Mouse (Mus musculus): ENCODE data around the gene Zfp683.

Gene Zfp683

DNA sequence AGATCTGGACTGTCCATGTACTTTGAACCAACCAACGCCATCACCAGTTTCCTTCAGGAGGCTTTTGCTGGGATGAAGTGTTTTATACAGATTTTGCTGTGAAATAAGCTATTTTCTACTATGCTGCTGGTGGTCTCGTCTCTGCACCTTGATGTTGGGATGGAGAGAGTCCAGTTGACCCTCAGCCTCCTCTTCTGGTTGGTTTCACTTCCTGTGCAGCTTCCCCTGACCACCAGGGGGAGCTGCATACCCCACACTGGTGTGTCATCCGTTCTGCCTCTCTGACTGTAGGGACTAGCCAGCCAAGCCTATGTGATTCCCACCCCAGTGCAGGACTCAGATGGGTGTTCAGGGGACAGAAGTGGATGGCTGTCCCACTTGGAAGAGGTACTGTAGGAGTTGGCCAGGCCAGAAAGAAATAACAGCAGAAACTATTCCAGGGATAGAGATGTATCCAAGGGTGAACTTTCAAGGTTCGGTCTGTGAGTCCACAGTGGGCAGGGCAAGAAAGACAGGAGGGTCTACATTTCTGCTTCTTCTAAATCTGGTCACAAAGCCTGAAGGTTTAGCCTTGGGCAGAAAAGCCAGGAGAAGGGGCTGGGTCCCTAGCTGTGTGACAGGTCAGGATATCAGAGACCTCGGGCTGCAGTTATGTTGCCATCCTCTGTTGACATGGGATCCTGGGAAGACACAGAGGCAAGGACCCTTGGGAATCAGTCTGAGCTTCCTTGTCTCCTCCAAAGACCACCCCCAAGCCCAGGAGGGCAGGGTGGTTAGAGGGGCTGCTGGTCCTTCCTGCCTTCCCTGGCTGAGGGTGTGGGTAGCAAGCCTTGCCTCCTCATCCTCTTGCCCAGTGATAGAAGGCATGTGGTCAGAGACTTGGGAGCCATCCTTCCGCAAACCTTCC lies 39.0 kb downstream of the Zfp683 start:
- peak; percentile 66 for DNase-seq (ENCODE audit: low spot score)

DNA sequence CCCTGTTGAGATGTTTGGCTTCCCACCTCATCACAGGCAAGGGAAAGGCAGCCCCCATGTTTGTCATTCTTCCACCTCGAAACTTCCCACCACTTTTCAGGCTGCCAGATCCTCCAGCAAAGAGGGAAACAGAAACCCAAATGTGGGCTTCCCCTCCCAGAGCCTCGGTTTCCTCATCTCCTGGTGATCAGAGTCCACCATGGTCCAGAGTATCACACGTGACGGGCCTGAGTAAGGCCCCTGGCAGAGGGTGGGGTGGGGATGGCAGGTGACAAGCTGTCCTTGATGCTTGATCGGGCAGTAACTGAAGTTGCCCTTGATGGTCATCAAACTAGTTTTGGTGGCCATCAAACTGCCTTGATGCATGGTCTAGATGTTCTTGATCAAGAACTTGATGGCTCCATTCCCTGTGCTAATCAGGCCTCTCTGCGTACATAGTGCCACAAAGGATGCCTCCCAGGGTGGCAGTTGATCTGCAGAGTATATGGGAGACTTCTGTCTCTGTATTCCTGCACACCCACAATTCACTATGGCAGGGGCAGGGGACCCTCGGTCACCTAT lies 40.4 kb downstream of the Zfp683 start:
- no peak for DNase-seq (ENCODE audit: low spot score)

DNA sequence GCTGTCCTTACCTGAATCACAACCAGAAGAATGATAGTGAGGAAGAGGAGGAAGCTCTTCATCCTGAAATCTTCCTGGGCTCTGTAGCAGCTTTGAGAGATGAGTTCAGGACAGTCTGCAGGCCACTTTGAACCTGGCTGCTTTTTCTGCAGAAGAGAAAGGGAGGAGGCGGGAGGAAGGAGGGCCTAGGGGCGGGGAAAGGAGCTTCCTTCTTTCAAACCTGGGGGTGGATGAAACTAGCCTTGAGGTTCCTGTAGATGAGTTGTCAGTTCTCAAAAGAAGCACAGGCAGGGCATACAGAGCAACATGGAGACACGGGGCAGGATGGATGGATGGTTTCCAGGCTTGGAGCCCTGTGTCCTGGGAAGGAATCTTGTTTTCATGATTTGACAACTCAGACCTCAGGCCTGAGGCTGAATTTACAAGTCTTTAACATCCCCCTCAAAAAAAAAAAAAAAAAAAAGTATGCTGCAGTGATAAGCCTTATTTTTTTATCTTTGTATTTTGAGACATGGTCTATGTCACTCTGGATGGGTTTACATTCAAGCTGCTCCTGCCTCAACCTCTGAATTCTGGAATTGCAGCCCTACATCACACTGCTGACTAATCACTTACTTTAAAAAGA lies 41.4 kb downstream of the Zfp683 start, which contains the start of gene Cd52:
Cd52 (minus strand) TSS at position 160 of the 625 bp plus-strand sequence.
- DNase-seq (ENCODE audit: low spot score), result no peak

DNA sequence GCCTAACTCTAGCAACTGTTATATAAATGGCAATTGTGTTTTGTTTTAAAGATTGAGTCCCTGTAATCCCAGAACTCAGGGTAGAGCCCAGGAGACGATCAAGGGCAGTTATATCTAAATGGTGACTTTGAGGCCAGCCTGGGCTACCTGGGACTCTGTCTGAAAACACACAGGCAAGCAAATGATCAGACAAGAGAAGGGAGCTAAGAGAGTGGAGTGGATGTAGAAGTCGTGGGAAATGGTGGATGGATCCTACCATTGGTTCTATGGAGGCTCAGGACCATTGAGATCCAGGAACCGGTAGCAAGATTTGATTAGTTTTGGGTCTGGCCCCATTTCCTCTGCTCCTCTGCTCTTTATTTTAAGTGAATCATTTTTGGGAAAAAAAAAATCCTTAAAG lies 42.5 kb downstream of the Zfp683 start:
- DNase-seq (ENCODE audit: low spot score), result no peak

DNA sequence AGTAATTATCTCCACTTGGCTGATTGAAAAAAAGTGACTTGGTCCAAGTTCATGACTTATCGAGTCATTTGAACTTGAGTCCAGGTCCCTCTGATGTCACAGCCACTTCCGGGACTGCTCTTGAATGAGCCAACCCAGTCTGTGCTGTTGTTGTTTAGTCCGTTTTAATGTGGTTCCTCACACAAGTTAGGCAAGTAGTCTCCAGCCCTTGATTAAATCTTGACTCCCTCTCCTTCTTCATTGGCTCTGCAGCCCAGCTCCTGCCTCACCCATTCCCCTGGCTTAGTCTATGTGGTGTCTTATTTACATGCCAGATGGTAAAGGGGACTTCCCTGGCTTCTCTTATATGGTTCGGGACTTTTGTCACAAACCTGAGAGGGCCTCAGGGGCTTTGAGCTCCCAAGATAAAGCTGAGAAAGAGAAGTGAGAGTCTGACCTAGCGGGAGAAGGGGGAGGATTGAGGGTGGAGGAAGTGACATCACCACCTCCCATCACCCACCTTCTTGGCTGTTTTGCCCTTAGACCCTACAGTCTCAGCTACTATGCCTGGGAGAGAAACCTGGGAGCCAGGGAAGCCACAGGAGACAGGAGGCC lies 43.5 kb downstream of the Zfp683 start:
- no peak for DNase-seq (ENCODE audit: low spot score)

DNA sequence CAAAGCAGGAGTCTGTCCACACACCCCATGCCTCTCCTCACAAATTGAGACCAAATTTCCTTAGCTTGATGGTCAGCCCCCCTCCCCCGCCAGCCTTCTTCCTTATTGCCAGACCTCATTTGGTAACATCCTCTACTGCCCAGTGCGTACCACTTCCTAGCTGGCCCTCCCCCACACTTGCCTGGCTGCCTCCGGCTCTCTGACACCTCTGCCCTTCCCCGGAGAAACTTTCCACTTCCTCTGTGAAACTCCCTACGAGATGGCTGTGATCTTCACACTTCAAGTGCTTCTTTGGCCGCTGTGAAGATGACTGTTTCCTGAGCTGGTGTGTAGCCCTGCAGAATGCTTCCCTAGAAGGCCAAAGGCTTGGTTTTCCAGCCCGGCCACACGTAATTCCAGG lies 45.0 kb downstream of the Zfp683 start:
- peak; percentile 75 for DNase-seq (ENCODE audit: low spot score)

DNA sequence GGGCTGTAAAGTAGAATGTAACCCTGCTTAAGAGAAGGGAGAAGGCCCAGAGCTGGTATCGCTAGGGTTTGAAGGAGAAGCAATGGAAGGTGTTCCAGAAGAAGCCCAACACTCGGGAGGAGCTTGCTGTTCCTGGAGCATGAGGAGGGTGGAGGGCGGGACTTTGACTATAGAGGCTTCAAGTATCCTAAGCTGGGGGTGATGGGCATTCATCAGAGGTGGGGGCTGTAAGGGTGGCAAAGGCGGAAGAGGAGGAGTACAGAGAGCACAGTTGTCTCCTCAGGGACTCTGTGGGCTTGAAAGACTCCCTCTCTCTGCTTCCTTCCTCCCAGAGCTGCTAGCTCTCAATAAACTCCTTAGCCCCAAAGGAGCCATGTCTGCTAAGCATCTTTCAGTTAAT lies 46.6 kb downstream of the Zfp683 start:
- no peak for DNase-seq (ENCODE audit: low spot score)

DNA sequence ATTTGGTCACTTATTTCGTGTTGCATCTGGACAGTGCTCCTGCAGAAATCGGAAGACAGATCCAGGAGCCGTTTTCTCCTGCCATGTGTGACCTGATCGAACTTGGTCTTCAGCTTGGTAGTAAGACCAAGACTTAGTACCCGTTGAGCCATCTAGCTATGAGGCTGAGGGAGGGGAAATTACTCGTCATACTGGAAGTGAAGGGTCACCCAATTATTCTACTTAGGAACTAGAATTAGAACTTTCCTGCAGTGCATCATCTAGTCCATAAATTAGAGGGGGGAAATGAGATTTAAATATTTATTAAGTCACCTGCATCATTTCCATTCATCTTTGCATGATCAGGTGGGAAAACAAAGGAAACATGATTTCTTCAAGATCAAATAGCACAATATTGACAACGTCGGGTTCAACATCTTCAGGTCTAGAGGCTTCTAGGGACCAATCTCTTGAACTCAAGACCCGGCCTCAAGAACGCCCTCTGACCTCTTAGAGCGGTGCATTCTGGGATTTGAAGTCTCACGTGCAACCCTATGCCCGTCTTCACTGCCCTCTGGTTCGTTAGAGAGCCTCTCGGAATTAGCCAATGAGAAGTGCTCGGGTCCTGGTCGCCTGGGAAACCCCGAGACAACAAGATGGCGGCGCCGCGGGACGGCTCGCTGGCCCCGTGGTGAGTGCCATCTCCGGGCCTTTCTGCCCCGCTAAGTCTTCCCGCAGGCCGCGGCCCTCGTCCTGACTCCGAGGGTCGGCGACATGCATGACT lies 48.5 kb downstream of the Zfp683 start, which contains the start of gene Ubxn11:
Ubxn11 (plus strand) TSS at position 592 of the 763 bp plus-strand sequence.
- peak; percentile 93 for DNase-seq (ENCODE audit: low spot score)

DNA sequence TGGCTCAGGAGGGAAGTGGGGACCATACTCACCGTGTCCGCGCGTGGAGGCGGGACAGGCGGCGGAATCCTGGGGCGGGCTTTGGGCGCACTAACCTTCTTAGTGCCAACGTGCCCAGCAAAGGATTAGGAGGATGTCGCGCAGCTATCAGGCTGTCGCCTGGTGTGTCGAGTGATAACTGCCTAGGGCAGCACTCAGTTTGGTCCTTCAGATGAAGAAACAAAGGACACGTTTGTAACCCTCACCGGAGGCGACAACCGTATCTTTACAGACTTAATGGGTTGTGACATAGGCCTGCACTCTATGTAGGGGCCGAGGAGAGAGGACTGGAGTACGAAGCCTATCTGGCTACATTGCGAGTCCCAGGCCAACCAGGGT lies 49.1 kb downstream of the Zfp683 start:
- no peak for DNase-seq (ENCODE audit: low spot score)

DNA sequence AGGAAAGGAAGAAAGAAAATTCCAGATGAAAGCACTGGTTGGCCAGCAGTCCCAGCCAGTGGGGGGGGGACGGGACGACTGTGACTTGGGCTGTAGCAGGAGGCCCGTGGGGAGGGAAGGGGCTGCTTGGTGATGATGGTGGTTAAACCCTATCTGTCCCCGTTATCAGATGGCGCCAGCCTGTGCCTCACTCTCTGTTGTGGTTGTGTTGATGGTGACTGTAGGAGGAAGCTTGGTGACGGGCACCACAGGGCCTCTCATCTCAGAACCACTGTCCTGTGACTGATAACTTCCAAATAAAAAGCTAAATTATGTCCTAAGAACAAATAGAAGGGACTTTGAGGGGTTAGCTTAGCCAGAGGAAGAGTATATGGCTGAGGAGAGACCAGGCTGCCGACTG lies 52.5 kb downstream of the Zfp683 start:
- no peak for DNase-seq (ENCODE audit: low spot score)

DNA sequence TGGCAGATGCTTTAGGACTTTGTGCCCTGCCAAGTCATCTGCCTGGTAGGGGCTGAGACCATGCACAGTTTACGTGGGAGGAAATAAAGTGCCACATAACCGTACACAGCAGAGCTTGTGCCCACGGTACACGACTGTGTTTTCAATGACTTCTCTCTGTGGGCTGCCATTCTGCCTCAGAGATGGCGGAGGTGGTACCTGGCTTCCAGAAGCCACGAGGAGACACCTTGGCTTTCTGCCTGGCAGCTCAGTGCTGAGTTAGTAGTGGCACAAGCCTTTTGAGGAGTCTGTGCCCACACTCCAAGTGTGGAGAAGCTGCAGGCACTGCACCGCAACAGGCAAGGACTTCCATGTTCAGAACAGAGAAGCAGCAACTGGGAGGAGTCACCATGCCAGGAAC lies 54.1 kb downstream of the Zfp683 start:
- peak; percentile 60 for DNase-seq (ENCODE audit: low spot score)

DNA sequence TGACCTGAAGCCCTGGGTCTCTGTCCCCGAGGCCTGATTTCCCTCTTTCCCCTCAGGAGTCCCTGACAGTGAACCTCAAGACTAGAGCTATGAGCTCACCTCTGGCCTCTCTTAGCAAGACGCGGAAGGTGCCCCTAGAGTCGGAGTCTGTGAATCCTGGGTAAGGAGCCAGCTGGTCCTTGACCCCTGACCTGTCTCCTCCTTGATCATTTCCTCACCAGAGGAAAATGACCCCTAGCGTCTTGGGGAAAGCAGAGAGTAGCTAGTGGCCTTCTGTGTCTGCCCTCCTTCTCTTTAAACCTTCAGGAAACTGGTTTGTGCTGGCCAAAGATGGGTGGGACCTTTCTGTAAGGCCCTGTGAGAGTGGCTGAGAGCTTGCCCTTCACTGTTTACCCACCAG lies 54.6 kb downstream of the Zfp683 start:
- no peak for DNase-seq (ENCODE audit: low spot score)
